Mouse (Mus musculus) midbrain, postnatal 0 days (tissue): Measurements from ENCODE around the gene Il17rd. TPM values are rescaled to one million over a fixed set of nuclear protein-coding genes. Genes with fewer than 3 reads are reported as not detected.

Experiments used
- ATAC-seq: fragments of 200-750 bp; cut with Nextera tagmentation; 2 replicates; pipeline ENCODE4 v1.8.0; 2017; ENCODE audit warnings: moderate number of reproducible peaks, mild to moderate bottlenecking, moderate TSS enrichment, moderate library complexity; ENCODE audit not compliant: low FRiP score
- DNase-seq: peaks from one replicate; pipeline ENCODE4 v3.0.0-alpha.2; 2015; ENCODE audit warnings: low spot score
- H3K27ac ChIP-seq: fragments of 300-500 bp; sonication (generic); 2 replicates; pipeline ENCODE4 v1.5.1; 2014; ENCODE audit warnings: low read depth, mild to moderate bottlenecking, low read length, mixed read lengths
- H3K27me3 ChIP-seq: fragments of 300-500 bp; sonication (generic); 2 replicates; pipeline ENCODE4 v1.6.1; 2014; ENCODE audit warnings: low read length, control low read depth, mixed read lengths; ENCODE audit not compliant: insufficient read depth
- H3K36me3 ChIP-seq: fragments of 300-500 bp; sonication (generic); 2 replicates; pipeline ENCODE4 v1.6.1; 2014; ENCODE audit warnings: low read length, control low read depth, mixed read lengths; ENCODE audit not compliant: insufficient read depth
- H3K4me1 ChIP-seq: fragments of 300-500 bp; sonication (generic); 2 replicates; pipeline ENCODE4 v1.6.1; 2014; ENCODE audit warnings: mild to moderate bottlenecking, control low read depth, antibody characterized with exemption, low read length, mixed read lengths; ENCODE audit not compliant: insufficient read depth
- H3K4me2 ChIP-seq: fragments of 300-500 bp; sonication (generic); 2 replicates; pipeline ENCODE4 v1.6.1; 2014; ENCODE audit warnings: low read depth, mild to moderate bottlenecking, low read length, mixed read lengths; ENCODE audit not compliant: poor library complexity, severe bottlenecking
- H3K4me3 ChIP-seq: fragments of 300-500 bp; sonication (generic); 2 replicates; pipeline ENCODE4 v1.5.1; 2014; ENCODE audit warnings: low read depth, mild to moderate bottlenecking, low read length, moderate library complexity
- H3K9ac ChIP-seq: fragments of 300-500 bp; sonication (generic); replicated peaks from 2 replicates; pipeline ENCODE4 v1.6.1; 2014; ENCODE audit warnings: mild to moderate bottlenecking, low read length, moderate library complexity, mixed read lengths; ENCODE audit not compliant: poor library complexity, severe bottlenecking
- H3K9me3 ChIP-seq: fragments of 300-500 bp; sonication (generic); 2 replicates; pipeline ENCODE4 v1.6.1; 2016; ENCODE audit warnings: low read length, control low read depth
- CTCF ChIP-seq: IDR thresholded peaks from 2 replicates; pipeline ENCODE4 v1.5.1; 2016; ENCODE audit warnings: antibody characterized with exemption, mild to moderate bottlenecking
- WGBS: fragments of 180-500 bp; shearing (Covaris S2); extraction: QIAGEN DNeasy Blood & Tissue Kit; methylation state at CpG from one replicate; pipeline ENCODE4 v1.1.7; 2014; 5-methylcytosine and 5-hydroxymethylcytosine counted together
- polyA plus RNA-seq: library from polyadenylated mRNA; unstranded; fragments of >200 nt; fragmentation: Nextera tagmentation; extraction: Ambion mirVana; gene quantifications from 2 replicates; pipeline ENCODE4 v1.2.1, GENCODE M21; 2015
- total RNA-seq: library from RNA; depleted of rRNA; stranded (reverse); fragments of >200 nt; gene quantifications from 2 replicates; pipeline ENCODE4 v1.2.3, GENCODE M21; 2014

The Il17rd gene
- total and polyA plus RNA-seq, 2 experiments from 2014 or later = 1.5 to 9.1 TPM

DNA sequence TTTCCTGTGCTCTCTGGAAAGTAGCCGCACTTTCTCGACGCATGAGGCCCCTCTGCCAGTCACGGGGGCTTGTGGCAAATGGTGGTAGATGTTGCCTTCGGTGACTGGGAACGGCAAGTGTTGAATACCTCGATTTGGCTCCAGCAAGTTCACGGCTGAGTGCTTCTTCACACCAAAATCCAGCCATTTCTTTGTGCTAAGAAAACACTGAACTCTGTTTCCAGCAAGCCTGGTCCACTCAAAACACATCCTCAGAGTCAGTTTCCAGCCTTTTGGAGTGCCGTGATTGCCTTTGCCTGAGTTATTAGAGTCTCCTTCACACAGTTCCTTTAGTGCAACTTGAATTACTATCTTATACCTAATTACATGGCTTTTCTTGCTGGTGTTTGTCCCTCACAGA lies 11.3 kb downstream of the Il17rd start:
- H3K4me2 ChIP-seq = no peak overlapping the region
- peaks cover 7% of the 10 kb centered on the region; the same call in 1 of the 2 replicates for H3K36me3 ChIP-seq
- H3K27me3 ChIP-seq = no peaks in the 10 kb centered on the region; the same call in 1 of the 2 replicates
- H3K4me3 ChIP-seq = no peak overlapping the region
- no peaks in the 10 kb centered on the region for H3K9me3 ChIP-seq
- H3K4me1 ChIP-seq = peaks cover 8% of the 10 kb centered on the region
- ATAC-seq (no peak), DNase-seq (peak; percentile 49)
- 24% methylated on average over 9 of the region's 9 CpGs for WGBS
- TF ChIP-seq CTCF = no peak
- H3K27ac ChIP-seq = 0 out of 2 replicates have a peak overlapping the region, but pooled peaks have one; percentile 8
- no peak overlapping the region for H3K9ac ChIP-seq

DNA sequence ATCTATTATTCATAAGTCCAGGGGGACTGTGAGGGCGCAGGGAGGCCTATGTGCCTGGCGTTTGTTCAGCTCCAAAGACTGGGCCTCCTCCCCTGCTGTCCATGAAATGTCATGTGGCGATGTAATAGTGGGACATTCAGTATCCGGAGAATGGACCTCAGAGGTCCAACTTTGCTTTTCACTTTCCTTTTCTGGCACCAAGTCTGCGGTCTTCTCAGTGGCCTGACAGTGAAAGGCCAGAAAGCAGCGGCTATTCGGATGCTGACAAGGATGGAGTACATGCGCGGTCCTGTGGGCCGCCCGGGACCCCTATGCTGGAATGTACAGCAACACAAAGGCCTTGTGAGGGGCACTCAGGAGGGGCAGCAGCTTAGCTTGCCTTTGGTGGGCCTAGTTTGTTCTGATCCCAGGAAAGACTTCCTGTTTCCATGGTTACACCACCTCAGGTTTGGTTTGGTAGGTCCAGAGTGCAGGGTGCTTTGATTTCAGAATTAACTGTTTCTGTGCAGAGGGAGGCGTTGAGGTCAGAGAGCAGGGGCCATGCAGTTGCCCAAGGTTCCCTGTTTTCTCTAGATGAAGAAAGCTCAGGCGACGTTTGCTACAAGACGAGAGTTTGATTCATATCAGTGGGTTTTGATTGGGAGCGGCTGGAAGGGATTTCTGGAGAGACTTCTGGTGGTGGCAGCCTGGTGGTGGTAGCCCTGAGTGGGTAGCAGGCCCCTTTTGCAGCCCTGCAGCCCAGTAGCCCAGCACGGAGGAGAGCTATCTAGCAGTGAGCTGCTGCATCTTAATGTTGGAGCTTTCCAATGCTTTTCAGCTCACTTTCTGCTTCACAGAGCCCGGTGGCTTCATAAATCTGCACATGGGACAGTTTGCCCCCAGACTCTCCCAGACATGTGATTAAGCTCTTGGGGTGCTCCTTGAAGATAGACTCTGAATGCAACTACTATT lies 12.1 kb downstream of the Il17rd start:
- Histone ChIP-seq H3K4me3 (no peak overlapping the region), H3K36me3 (peaks cover 7% of the 10 kb centered on the region; the same call in 1 of the 2 replicates), H3K9ac (peak overlapping the region; percentile 33; the same call in 1 of the 2 replicates), H3K27ac (peak overlapping the region; percentile 55; the same call in 1 of the 2 replicates), H3K27me3 (no peaks in the 10 kb centered on the region; the same call in 1 of the 2 replicates), H3K4me1 (peaks cover 8% of the 10 kb centered on the region), H3K4me2 (peak overlapping the region; percentile 31), H3K9me3 (no peaks in the 10 kb centered on the region)
- DNase-seq (peak; percentile 73), ATAC-seq (peak; percentile 69; the same call in 1 of the 2 replicates)
- WGBS = 14% methylated on average over 18 of the region's 18 CpGs
- TF ChIP-seq CTCF = no peak

DNA sequence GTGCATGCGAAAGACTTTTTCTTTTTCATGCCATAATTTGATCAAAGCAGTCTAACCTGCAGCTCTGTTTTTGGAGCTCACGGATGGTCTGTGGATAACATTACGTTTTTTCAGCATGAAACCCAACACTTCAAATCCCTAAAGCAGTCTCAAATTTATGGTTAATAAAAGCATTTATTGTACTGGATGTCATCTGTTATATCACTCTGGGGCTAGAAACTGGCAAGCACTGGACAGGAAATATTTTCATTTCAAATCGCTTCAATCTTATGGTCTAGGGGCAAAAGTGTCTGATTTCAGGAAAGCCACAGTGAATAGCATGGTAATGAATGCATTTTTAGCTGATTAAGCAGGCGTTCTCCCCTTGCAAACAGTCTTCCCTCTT lies 12.8 kb downstream of the Il17rd start:
- Histone ChIP-seq H3K4me3 (no peak overlapping the region), H3K9me3 (no peaks in the 10 kb centered on the region), H3K36me3 (peaks cover 7% of the 10 kb centered on the region; the same call in 1 of the 2 replicates), H3K4me1 (peaks cover 8% of the 10 kb centered on the region), H3K27me3 (no peaks in the 10 kb centered on the region; the same call in 1 of the 2 replicates), H3K27ac (peak overlapping the region; percentile 55; the same call in 1 of the 2 replicates), H3K4me2 (no peak overlapping the region), H3K9ac (no peak overlapping the region)
- no peak for DNase-seq
- TF ChIP-seq CTCF = no peak
- WGBS = 34% methylated on average over 5 of the region's 5 CpGs
- no peak for ATAC-seq

DNA sequence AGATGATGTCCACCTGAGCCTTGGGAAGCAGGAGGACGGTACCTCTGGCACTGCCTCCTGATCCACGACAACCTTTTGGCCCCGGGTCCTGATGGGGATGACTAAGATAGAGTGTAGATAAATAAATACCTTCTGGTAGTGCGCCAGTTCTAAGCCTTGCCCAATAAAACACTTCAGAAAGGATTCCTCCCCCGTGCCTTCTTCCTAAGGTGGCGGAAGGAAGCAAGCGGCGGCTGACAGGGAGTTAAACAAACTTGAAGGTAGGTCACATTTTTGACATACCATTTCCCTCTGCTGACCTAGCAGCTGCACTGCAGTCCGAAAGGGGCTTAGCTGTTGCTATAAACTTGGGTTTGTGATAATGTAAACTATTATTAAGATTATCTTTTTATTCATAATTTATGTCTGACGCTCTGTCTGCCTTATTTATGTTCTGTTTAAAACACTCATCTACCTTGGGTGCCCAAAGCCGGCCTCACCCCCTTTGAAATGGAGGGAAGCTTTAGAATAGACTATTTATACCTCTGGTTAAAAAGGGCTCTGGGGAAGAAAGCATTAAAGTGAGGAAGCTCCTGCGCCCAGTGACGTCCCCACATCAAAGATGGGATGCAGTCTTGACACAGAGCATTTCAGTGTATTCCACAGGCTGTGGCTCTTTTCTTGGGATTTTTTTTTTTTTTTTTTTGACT lies 19.9 kb downstream of the Il17rd start:
- no peak for DNase-seq
- Histone ChIP-seq H3K4me1 (0 out of 2 replicates have a peak, but pooled peaks cover 3% of the 10 kb centered on the region), H3K4me3 (no peak overlapping the region), H3K9me3 (no peaks in the 10 kb centered on the region), H3K27ac (no peak overlapping the region), H3K4me2 (no peak overlapping the region), H3K36me3 (no peaks in the 10 kb centered on the region), H3K9ac (no peak overlapping the region), H3K27me3 (no peaks in the 10 kb centered on the region)
- 44% methylated on average over 13 of the region's 13 CpGs for WGBS
- ATAC-seq = no peak
- peak; percentile 43 for TF ChIP-seq CTCF

DNA sequence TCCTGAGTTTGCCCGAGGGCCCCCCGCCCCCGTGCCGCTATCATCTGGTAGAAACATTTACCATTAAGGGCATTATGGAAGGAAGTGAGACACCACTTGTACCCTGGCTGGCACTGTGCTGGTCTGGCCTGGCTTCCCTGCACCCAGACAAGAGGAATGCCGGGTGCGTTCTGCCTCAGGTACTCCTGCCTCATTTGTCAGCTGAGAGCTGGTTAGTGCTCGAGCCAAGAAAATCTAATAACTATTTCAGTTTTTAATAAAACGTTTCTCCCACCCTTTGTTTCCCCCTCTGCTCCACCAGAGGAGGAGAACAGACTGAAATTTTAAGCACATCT lies 20.4 kb downstream of the Il17rd start:
- no peak for TF ChIP-seq CTCF
- H3K4me2 ChIP-seq = no peak overlapping the region
- H3K36me3 ChIP-seq = no peaks in the 10 kb centered on the region
- H3K4me1 ChIP-seq = 0 out of 2 replicates have a peak, but pooled peaks cover 3% of the 10 kb centered on the region
- DNase-seq (no peak), ATAC-seq (no peak)
- no peak overlapping the region for H3K9ac ChIP-seq
- no peaks in the 10 kb centered on the region for H3K9me3 ChIP-seq
- 52% methylated on average over 8 of the region's 8 CpGs for WGBS
- no peak overlapping the region for H3K4me3 ChIP-seq
- H3K27me3 ChIP-seq = no peaks in the 10 kb centered on the region
- H3K27ac ChIP-seq = no peak overlapping the region
